Mouse (Mus musculus): ENCODE measurements around the gene Ryr3. TPM values are rescaled to one million over a fixed set of nuclear protein-coding genes. Genes with fewer than 3 reads are reported as not detected.

Ryr3 gene
- polyA plus RNA-seq, 2 experiments: 1.2 to 3.0 TPM

DNA sequence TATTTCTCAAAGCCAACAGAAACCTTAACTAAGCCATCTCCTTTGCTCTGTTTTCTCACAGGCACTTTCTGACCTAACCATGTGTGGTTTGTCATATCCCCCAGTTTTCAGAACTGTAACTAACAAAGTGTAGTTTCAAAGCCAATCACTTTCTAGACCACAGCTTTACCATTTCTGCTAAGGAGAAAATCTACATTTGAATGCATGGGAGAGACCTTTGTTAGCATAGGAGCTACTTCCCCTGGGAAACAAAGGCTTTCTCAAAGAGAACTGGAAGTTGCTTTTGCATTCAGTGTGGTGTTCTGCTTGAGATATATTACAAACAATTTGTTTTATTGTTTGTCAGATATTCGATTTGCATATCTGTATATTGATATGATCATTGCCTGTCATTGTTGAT lies 285.1 kb downstream of the Ryr3 start:
- 70% methylated on average over 1 of the region's 1 CpGs for WGBS
- TF ChIP-seq POLR2A (IDR thresholded peaks at IDR 0.05; ENCODE audit: borderline replicate concordance, extremely low read depth, insufficient read depth, insufficient read length): no peak
- Histone ChIP-seq H3K4me1 (ENCODE audit: control insufficient read depth, insufficient read depth, low read length) (no peaks in the 10 kb centered on the region), H3K4me2 (replicated peaks; ENCODE audit: low read depth, low read length, severe bottlenecking) (no peak overlapping the region), H3K4me3 (replicated peaks; ENCODE audit: low read length) (no peak overlapping the region), H3K9me3 (ENCODE audit: control insufficient read depth, low read length) (no peaks in the 10 kb centered on the region), H3K27ac (replicated peaks; ENCODE audit: low read depth, low read length) (no peak overlapping the region), H3K36me3 (ENCODE audit: control insufficient read depth, insufficient read depth, low read length) (no peaks in the 10 kb centered on the region), H3K9ac (ENCODE audit: low read depth, low read length, severe bottlenecking) (no peak overlapping the region), H3K27me3 (ENCODE audit: control insufficient read depth, insufficient read depth, low read length) (no peaks in the 10 kb centered on the region)
- no peak for DNase-seq (ENCODE audit: low spot score)
- ATAC-seq (ENCODE audit: low FRiP score, low read depth): no peak

DNA sequence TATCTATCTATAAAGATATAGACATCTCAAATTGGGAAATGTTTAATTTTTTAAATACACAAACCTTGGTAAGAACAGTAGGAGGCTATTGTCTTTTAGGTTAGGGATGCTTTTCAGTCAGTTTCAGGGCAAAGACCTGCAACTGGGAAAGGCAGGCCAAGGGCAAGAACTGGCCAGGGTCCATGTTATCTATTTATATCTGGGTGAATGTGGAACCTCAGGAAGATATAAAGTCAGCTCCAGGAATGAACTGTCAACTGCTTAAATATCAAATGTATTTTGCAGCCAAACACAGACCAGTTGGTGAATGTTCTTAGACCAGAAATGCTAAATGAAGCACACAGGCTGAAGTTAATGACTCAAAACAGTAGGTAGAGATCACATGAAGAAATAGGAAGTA lies 303.1 kb downstream of the Ryr3 start:
- no peaks in the 10 kb centered on the region for H3K36me3 ChIP-seq (ENCODE audit: control insufficient read depth, insufficient read depth, low read length)
- DNase-seq (ENCODE audit: low spot score) (no peak), ATAC-seq (ENCODE audit: low FRiP score, low read depth) (no peak)
- no peaks in the 10 kb centered on the region for H3K9me3 ChIP-seq (ENCODE audit: control insufficient read depth, low read length)
- no peak overlapping the region for H3K4me3 ChIP-seq (replicated peaks; ENCODE audit: low read length)
- no peaks in the 10 kb centered on the region for H3K4me1 ChIP-seq (ENCODE audit: control insufficient read depth, insufficient read depth, low read length)
- no peak for TF ChIP-seq POLR2A (IDR thresholded peaks at IDR 0.05; ENCODE audit: borderline replicate concordance, extremely low read depth, insufficient read depth, insufficient read length)
- H3K27ac ChIP-seq (replicated peaks; ENCODE audit: low read depth, low read length): no peak overlapping the region
- no peaks in the 10 kb centered on the region for H3K27me3 ChIP-seq (ENCODE audit: control insufficient read depth, insufficient read depth, low read length)
- no peak overlapping the region for H3K4me2 ChIP-seq (replicated peaks; ENCODE audit: low read depth, low read length, severe bottlenecking)
- H3K9ac ChIP-seq (ENCODE audit: low read depth, low read length, severe bottlenecking): no peak overlapping the region

DNA sequence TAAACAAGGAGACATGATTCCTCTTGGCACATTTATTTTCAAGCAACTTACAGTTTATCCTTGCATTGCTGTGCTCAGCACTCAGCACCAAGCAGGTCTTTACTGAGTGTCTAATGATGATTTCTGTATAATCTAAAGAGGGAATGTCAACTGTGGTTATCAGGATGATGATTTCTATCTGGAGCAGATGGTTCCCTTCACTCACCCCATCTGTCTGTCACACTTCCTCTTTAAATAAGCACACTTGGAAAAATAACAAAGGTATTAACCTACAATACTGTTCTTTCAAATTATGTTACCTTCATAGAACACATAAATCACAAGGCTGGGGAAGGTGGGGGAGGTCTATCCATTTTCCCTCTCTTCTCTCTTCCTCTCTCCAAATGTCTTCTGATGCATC lies 304.3 kb downstream of the Ryr3 start:
- Histone ChIP-seq H3K9me3 (ENCODE audit: control insufficient read depth, low read length) (no peaks in the 10 kb centered on the region), H3K36me3 (ENCODE audit: control insufficient read depth, insufficient read depth, low read length) (no peaks in the 10 kb centered on the region), H3K27me3 (ENCODE audit: control insufficient read depth, insufficient read depth, low read length) (no peaks in the 10 kb centered on the region), H3K4me2 (replicated peaks; ENCODE audit: low read depth, low read length, severe bottlenecking) (no peak overlapping the region), H3K4me3 (replicated peaks; ENCODE audit: low read length) (no peak overlapping the region), H3K27ac (replicated peaks; ENCODE audit: low read depth, low read length) (no peak overlapping the region), H3K9ac (ENCODE audit: low read depth, low read length, severe bottlenecking) (no peak overlapping the region), H3K4me1 (ENCODE audit: control insufficient read depth, insufficient read depth, low read length) (no peaks in the 10 kb centered on the region)
- DNase-seq (ENCODE audit: low spot score) (no peak), ATAC-seq (ENCODE audit: low FRiP score, low read depth) (no peak)
- TF ChIP-seq POLR2A (IDR thresholded peaks at IDR 0.05; ENCODE audit: borderline replicate concordance, extremely low read depth, insufficient read depth, insufficient read length): no peak

DNA sequence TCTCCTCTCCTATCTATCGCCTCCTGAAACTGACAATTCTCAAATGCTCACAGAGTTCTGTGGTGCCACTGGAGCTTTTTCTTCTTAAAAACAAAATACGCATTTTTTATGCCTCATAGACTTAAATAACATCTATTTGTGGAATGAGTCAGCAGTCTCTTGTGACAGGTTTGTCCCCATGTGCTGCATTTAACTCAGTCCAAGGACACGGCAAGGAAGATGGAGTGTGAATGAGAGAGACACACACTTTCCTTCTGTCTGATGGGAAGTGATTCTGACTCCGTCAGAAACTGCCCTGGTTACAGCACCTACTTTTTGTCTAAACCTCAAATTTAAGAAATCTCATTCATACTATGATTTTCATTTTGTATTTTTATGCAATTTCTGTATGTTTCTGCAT lies 306.3 kb downstream of the Ryr3 start:
- ATAC-seq (ENCODE audit: low FRiP score, low read depth) (no peak), DNase-seq (ENCODE audit: low spot score) (no peak)
- no peaks in the 10 kb centered on the region for H3K36me3 ChIP-seq (ENCODE audit: control insufficient read depth, insufficient read depth, low read length)
- 83% methylated on average over 4 of the region's 4 CpGs for WGBS
- no peak overlapping the region for H3K4me2 ChIP-seq (replicated peaks; ENCODE audit: low read depth, low read length, severe bottlenecking)
- no peak overlapping the region for H3K4me3 ChIP-seq (replicated peaks; ENCODE audit: low read length)
- H3K4me1 ChIP-seq (ENCODE audit: control insufficient read depth, insufficient read depth, low read length): no peaks in the 10 kb centered on the region
- TF ChIP-seq POLR2A (IDR thresholded peaks at IDR 0.05; ENCODE audit: borderline replicate concordance, extremely low read depth, insufficient read depth, insufficient read length): no peak
- H3K9me3 ChIP-seq (ENCODE audit: control insufficient read depth, low read length): no peaks in the 10 kb centered on the region
- H3K27ac ChIP-seq (replicated peaks; ENCODE audit: low read depth, low read length): no peak overlapping the region
- H3K9ac ChIP-seq (ENCODE audit: low read depth, low read length, severe bottlenecking): no peak overlapping the region
- no peaks in the 10 kb centered on the region for H3K27me3 ChIP-seq (ENCODE audit: control insufficient read depth, insufficient read depth, low read length)

DNA sequence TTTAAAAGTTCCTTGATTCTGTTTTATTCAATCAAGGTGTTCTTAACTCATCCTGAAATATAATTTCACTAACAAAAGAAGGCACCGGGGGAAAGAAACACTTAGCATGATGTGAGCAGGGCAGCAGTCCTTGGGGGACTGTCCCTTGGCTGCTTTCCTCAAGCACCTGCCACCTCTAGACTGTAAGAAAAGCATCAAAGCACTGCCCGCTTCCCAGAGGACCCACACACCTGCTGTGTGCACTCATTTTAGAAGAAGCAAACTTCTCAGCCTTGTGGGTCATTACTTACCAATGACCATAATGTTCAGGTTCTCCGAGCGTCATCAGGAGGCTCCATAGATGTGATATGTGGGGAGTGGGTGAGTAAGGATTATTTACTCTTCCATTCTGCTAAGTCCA lies 307.8 kb downstream of the Ryr3 start:
- Histone ChIP-seq H3K36me3 (ENCODE audit: control insufficient read depth, insufficient read depth, low read length) (no peaks in the 10 kb centered on the region), H3K4me2 (replicated peaks; ENCODE audit: low read depth, low read length, severe bottlenecking) (no peak overlapping the region), H3K9ac (ENCODE audit: low read depth, low read length, severe bottlenecking) (no peak overlapping the region), H3K4me1 (ENCODE audit: control insufficient read depth, insufficient read depth, low read length) (no peaks in the 10 kb centered on the region), H3K4me3 (replicated peaks; ENCODE audit: low read length) (no peak overlapping the region), H3K27ac (replicated peaks; ENCODE audit: low read depth, low read length) (no peak overlapping the region), H3K9me3 (ENCODE audit: control insufficient read depth, low read length) (no peaks in the 10 kb centered on the region), H3K27me3 (ENCODE audit: control insufficient read depth, insufficient read depth, low read length) (no peaks in the 10 kb centered on the region)
- WGBS: 76% methylated on average over 4 of the region's 4 CpGs
- no peak for DNase-seq (ENCODE audit: low spot score)
- TF ChIP-seq POLR2A (IDR thresholded peaks at IDR 0.05; ENCODE audit: borderline replicate concordance, extremely low read depth, insufficient read depth, insufficient read length): no peak
- no peak for ATAC-seq (ENCODE audit: low FRiP score, low read depth)

DNA sequence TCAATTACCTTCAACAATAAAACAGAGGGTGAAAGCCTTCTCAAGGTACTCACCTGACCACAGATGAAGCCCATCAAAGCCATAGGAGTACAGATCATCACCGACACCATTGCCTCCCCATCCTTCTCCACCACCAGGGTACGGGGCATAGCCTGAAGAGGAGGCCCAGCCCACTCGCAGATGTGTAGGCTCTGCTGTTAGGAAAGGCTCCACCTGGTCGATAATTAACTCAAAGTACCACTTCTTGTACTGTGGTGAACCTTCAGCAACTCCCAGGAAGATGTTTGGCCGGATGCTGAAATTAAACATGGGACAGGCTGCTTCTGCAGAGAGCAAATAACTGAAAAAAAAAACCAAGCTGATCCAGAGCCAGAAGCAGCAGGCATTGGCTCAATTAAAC lies 316.1 kb downstream of the Ryr3 start:
- DNase-seq (ENCODE audit: low spot score) (no peak), ATAC-seq (ENCODE audit: low FRiP score, low read depth) (no peak)
- no peak for TF ChIP-seq POLR2A (IDR thresholded peaks at IDR 0.05; ENCODE audit: borderline replicate concordance, extremely low read depth, insufficient read depth, insufficient read length)
- Histone ChIP-seq H3K36me3 (ENCODE audit: control insufficient read depth, insufficient read depth, low read length) (no peaks in the 10 kb centered on the region), H3K9ac (ENCODE audit: low read depth, low read length, severe bottlenecking) (no peak overlapping the region), H3K9me3 (ENCODE audit: control insufficient read depth, low read length) (no peaks in the 10 kb centered on the region), H3K4me1 (ENCODE audit: control insufficient read depth, insufficient read depth, low read length) (no peaks in the 10 kb centered on the region), H3K27ac (replicated peaks; ENCODE audit: low read depth, low read length) (no peak overlapping the region), H3K4me3 (replicated peaks; ENCODE audit: low read length) (no peak overlapping the region), H3K27me3 (ENCODE audit: control insufficient read depth, insufficient read depth, low read length) (no peaks in the 10 kb centered on the region), H3K4me2 (replicated peaks; ENCODE audit: low read depth, low read length, severe bottlenecking) (no peak overlapping the region)
- WGBS: 73% methylated on average over 5 of the region's 5 CpGs
